Mouse (Mus musculus): ENCODE data around the gene Txnrd2. TPM values are rescaled to one million over a fixed set of nuclear protein-coding genes. Genes with fewer than 3 reads are reported as not detected.

Gene Txnrd2
- polyA plus RNA-seq, 1 experiment from 2014 or later: 29.6 TPM

- no peak for DNase-seq (ENCODE audit: low spot score)
- Histone ChIP-seq H3K4me1 (peaks cover 11% of the 10 kb centered on the region), H3K27me3 (ENCODE audit: low read depth, poor library complexity, severe bottlenecking) (no peaks in the 10 kb centered on the region), H3K9me3 (replicated peaks) (no peaks in the 10 kb centered on the region), H3K4me3 (no peak overlapping the region), H3K36me3 (peaks cover 78% of the 10 kb centered on the region), H3K27ac (peak overlapping the region; percentile 21; the same call in 1 of the 2 replicates)
- WGBS: 86% methylated on average over 12 of the region's 12 CpGs
These were observed 14.2 kb upstream of the Txnrd2 start for GRCm38 (mm10) chr16:18411802-18412476.

- peaks cover 11% of the 10 kb centered on the region for H3K4me1 ChIP-seq
- WGBS: 91% methylated on average over 7 of the region's 7 CpGs
- no peaks in the 10 kb centered on the region for H3K27me3 ChIP-seq (ENCODE audit: low read depth, poor library complexity, severe bottlenecking)
- DNase-seq (ENCODE audit: low spot score): no peak
- H3K27ac ChIP-seq: no peak overlapping the region
- no peaks in the 10 kb centered on the region for H3K9me3 ChIP-seq (replicated peaks)
- H3K4me3 ChIP-seq: no peak overlapping the region
- H3K36me3 ChIP-seq: peaks cover 76% of the 10 kb centered on the region
These were observed 13.0 kb upstream of the Txnrd2 start for GRCm38 (mm10) chr16:18413032-18413816.

- H3K4me3 ChIP-seq: no peak overlapping the region
- WGBS: 72% methylated on average over 18 of the region's 18 CpGs
- H3K4me1 ChIP-seq: peaks cover 11% of the 10 kb centered on the region
- H3K36me3 ChIP-seq: peaks cover 63% of the 10 kb centered on the region
- H3K27me3 ChIP-seq (ENCODE audit: low read depth, poor library complexity, severe bottlenecking): no peaks in the 10 kb centered on the region
- H3K9me3 ChIP-seq (replicated peaks): no peaks in the 10 kb centered on the region
- DNase-seq (ENCODE audit: low spot score): no peak
- peak overlapping the region; percentile 64; the same call in 1 of the 2 replicates for H3K27ac ChIP-seq
These were observed 10.0 kb upstream of the Txnrd2 start for GRCm38 (mm10) chr16:18416094-18416761.

GRCm38 (mm10) chr16:18416837-18417236 is 9.3 kb upstream of the Txnrd2 start:
- Histone ChIP-seq H3K9me3 (replicated peaks) (no peaks in the 10 kb centered on the region), H3K4me3 (no peak overlapping the region), H3K36me3 (peaks cover 61% of the 10 kb centered on the region), H3K27ac (peak overlapping the region; percentile 64), H3K27me3 (ENCODE audit: low read depth, poor library complexity, severe bottlenecking) (no peaks in the 10 kb centered on the region), H3K4me1 (peaks cover 11% of the 10 kb centered on the region)
- no peak for DNase-seq (ENCODE audit: low spot score)
- WGBS: 81% methylated on average over 3 of the region's 3 CpGs

GRCm38 (mm10) chr16:18417491-18417890 is 8.7 kb upstream of the Txnrd2 start:
- Histone ChIP-seq H3K36me3 (peaks cover 65% of the 10 kb centered on the region), H3K27me3 (ENCODE audit: low read depth, poor library complexity, severe bottlenecking) (no peaks in the 10 kb centered on the region), H3K4me1 (peaks cover 11% of the 10 kb centered on the region), H3K9me3 (replicated peaks) (no peaks in the 10 kb centered on the region), H3K4me3 (no peak overlapping the region), H3K27ac (no peak overlapping the region)
- 90% methylated on average over 5 of the region's 5 CpGs for WGBS
- DNase-seq (ENCODE audit: low spot score): no peak

GRCm38 (mm10) chr16:18418756-18419602 is 7.2 kb upstream of the Txnrd2 start:
- Histone ChIP-seq H3K27ac (no peak overlapping the region), H3K9me3 (replicated peaks) (no peaks in the 10 kb centered on the region), H3K4me3 (no peak overlapping the region), H3K27me3 (ENCODE audit: low read depth, poor library complexity, severe bottlenecking) (no peaks in the 10 kb centered on the region), H3K36me3 (peaks cover 66% of the 10 kb centered on the region), H3K4me1 (peaks cover 13% of the 10 kb centered on the region)
- 87% methylated on average over 4 of the region's 4 CpGs for WGBS
- DNase-seq (ENCODE audit: low spot score): no peak

- peaks cover 64% of the 10 kb centered on the region for H3K36me3 ChIP-seq
These were observed 6.6 kb upstream of the Txnrd2 start for GRCm38 (mm10) chr16:18419603-18420026.

GRCm38 (mm10) chr16:18420571-18420970 is 5.6 kb upstream of the Txnrd2 start:
- no peak for DNase-seq (ENCODE audit: low spot score)
- no peaks in the 10 kb centered on the region for H3K27me3 ChIP-seq (ENCODE audit: low read depth, poor library complexity, severe bottlenecking)
- H3K4me1 ChIP-seq: peaks cover 28% of the 10 kb centered on the region
- WGBS: 79% methylated on average over 3 of the region's 3 CpGs
- H3K9me3 ChIP-seq (replicated peaks): no peaks in the 10 kb centered on the region
- peaks cover 55% of the 10 kb centered on the region for H3K36me3 ChIP-seq
- H3K4me3 ChIP-seq: no peak overlapping the region
- H3K27ac ChIP-seq: no peak overlapping the region

More at GRCm38 (mm10) chr16:18419603-18420026, 6.6 kb upstream of the Txnrd2 start:
- DNase-seq (ENCODE audit: low spot score): no peak
- H3K4me1 ChIP-seq: peaks cover 19% of the 10 kb centered on the region
- H3K27me3 ChIP-seq (ENCODE audit: low read depth, poor library complexity, severe bottlenecking): no peaks in the 10 kb centered on the region
- no peak overlapping the region for H3K27ac ChIP-seq
- H3K4me3 ChIP-seq: no peak overlapping the region
- WGBS: 80% methylated on average over 1 of the region's 1 CpGs
- H3K9me3 ChIP-seq (replicated peaks): no peaks in the 10 kb centered on the region

- H3K27ac ChIP-seq: no peak overlapping the region
- no peaks in the 10 kb centered on the region for H3K9me3 ChIP-seq (replicated peaks)
- peaks cover 35% of the 10 kb centered on the region for H3K4me1 ChIP-seq
- no peak overlapping the region for H3K4me3 ChIP-seq
- 82% methylated on average over 7 of the region's 7 CpGs for WGBS
- peaks cover 39% of the 10 kb centered on the region for H3K36me3 ChIP-seq
- no peak for DNase-seq (ENCODE audit: low spot score)
- no peaks in the 10 kb centered on the region for H3K27me3 ChIP-seq (ENCODE audit: low read depth, poor library complexity, severe bottlenecking)
These were observed 2.8 kb upstream of the Txnrd2 start for GRCm38 (mm10) chr16:18423203-18423914.

GRCm38 (mm10) chr16:18423915-18424265 is 2.3 kb upstream of the Txnrd2 start:
- H3K27ac ChIP-seq: no peak overlapping the region
- H3K9me3 ChIP-seq (replicated peaks): no peaks in the 10 kb centered on the region
- WGBS: 92% methylated on average over 5 of the region's 5 CpGs
- H3K27me3 ChIP-seq (ENCODE audit: low read depth, poor library complexity, severe bottlenecking): no peaks in the 10 kb centered on the region
- peaks cover 34% of the 10 kb centered on the region for H3K36me3 ChIP-seq
- H3K4me1 ChIP-seq: peaks cover 35% of the 10 kb centered on the region
- no peak for DNase-seq (ENCODE audit: low spot score)
- H3K4me3 ChIP-seq: no peak overlapping the region

- H3K27me3 ChIP-seq (ENCODE audit: low read depth, poor library complexity, severe bottlenecking): no peaks in the 10 kb centered on the region
- peaks cover 32% of the 10 kb centered on the region for H3K36me3 ChIP-seq
- H3K9me3 ChIP-seq (replicated peaks): no peaks in the 10 kb centered on the region
- DNase-seq (ENCODE audit: low spot score): no peak
- H3K4me3 ChIP-seq: no peak overlapping the region
- H3K4me1 ChIP-seq: peaks cover 35% of the 10 kb centered on the region
- H3K27ac ChIP-seq: no peak overlapping the region
- WGBS: 67% methylated on average over 11 of the region's 11 CpGs
These were observed 1.7 kb upstream of the Txnrd2 start for GRCm38 (mm10) chr16:18424364-18425045.

Data from limb, embryonic 10.5 days (tissue).